Mouse (Mus musculus) spleen, adult 2 months (tissue): ENCODE measurements at regions not wholly inside any gene's neighbourhood (a gene's known extent, or its start where the extent isn't known, plus 50 kb on each side); places are given as distances from the start of the nearest gene placed in this dataset.

Experiments
- DNase-seq, 2 experiments: peaks; one replicate each; pipeline versions ENCODE4 v3.0.0 to v3.0.0-alpha.2; 2012 to 2021; ENCODE audit warnings: low spot score in 2 of 2, low read depth in 1 of 2
- H3K27ac ChIP-seq: fragments of 200-500 bp; 2 replicates; pipeline ENCODE4 v1.5.1; 2012; ENCODE audit warnings: low read length, inconsistent platforms; ENCODE audit not compliant: insufficient read depth
- H3K27me3 ChIP-seq: fragments of 200-500 bp; 2 replicates; pipeline ENCODE4 v1.6.1; 2012; ENCODE audit warnings: mild to moderate bottlenecking, moderate library complexity, low read length, inconsistent platforms; ENCODE audit not compliant: control insufficient read depth, insufficient read depth
- H3K36me3 ChIP-seq: fragments of 200-500 bp; 2 replicates; pipeline ENCODE4 v1.6.1; 2012; ENCODE audit warnings: mild to moderate bottlenecking, low read length, inconsistent platforms; ENCODE audit not compliant: control insufficient read depth, insufficient read depth
- H3K4me1 ChIP-seq: fragments of 200-500 bp; 2 replicates; pipeline ENCODE4 v1.6.1; 2011; ENCODE audit warnings: inconsistent platforms; ENCODE audit not compliant: control insufficient read depth, insufficient read depth, insufficient read length
- H3K4me3 ChIP-seq: fragments of 200-500 bp; 2 replicates; pipeline ENCODE4 v1.5.1; 2011; ENCODE audit warnings: mild to moderate bottlenecking, inconsistent platforms; ENCODE audit not compliant: insufficient read depth, insufficient read length; ENCODE audit errors: extremely low read depth
- CTCF ChIP-seq: fragments of 200-500 bp; IDR thresholded peaks from 2 replicates; pipeline ENCODE4 v1.5.1; 2011; ENCODE audit warnings: mild to moderate bottlenecking, inconsistent platforms; ENCODE audit not compliant: insufficient read depth, insufficient read length, insufficient replicate concordance; ENCODE audit errors: extremely low read depth
- POLR2A ChIP-seq: fragments of 200-500 bp; IDR thresholded peaks from 2 replicates; pipeline ENCODE4 v1.6.1; 2011; ENCODE audit warnings: low read depth, low read length, inconsistent platforms
- WGBS: fragments of 180-500 bp; shearing (Covaris S2); methylation state at CpG from one replicate; pipeline ENCODE4 v1.1.7; 2018; 5-methylcytosine and 5-hydroxymethylcytosine counted together

GRCm38 (mm10) chrX:12525044-12525443 is 62.6 kb upstream of the Atp6ap2 start:
- no peak for DNase-seq
- Histone ChIP-seq H3K36me3 (no peaks in the 10 kb centered on the region), H3K4me3 (no peak overlapping the region), H3K27me3 (no peaks in the 10 kb centered on the region), H3K27ac (no peak overlapping the region), H3K4me1 (no peaks in the 10 kb centered on the region)
- 91% methylated on average over 3 of the region's 3 CpGs for WGBS
- TF ChIP-seq CTCF (no peak), POLR2A (no peak)

GRCm38 (mm10) chrX:12530406-12531311 is 56.9 kb upstream of the Atp6ap2 start:
- H3K27ac ChIP-seq: no peak overlapping the region
- TF ChIP-seq CTCF: no peak
- no peak for TF ChIP-seq POLR2A
- no peaks in the 10 kb centered on the region for H3K36me3 ChIP-seq
- WGBS: 43% methylated on average over 6 of the region's 6 CpGs
- no peaks in the 10 kb centered on the region for H3K27me3 ChIP-seq
- H3K4me3 ChIP-seq: no peak overlapping the region
- no peaks in the 10 kb centered on the region for H3K4me1 ChIP-seq
- DNase-seq: no peak
